Mouse (Mus musculus) macrophage (primary cell): ENCODE data around the gene Zfp37. TPM values are rescaled to one million over a fixed set of nuclear protein-coding genes. Genes with fewer than 3 reads are reported as not detected.
"Not testable (repeated sequence)": the region's sequence is repeated elsewhere in the genome, so short reads cannot be mapped to it uniquely, and the experiment has no call there.

ENCODE experiments used
- H3K27ac ChIP-seq: fragments of 350-480 bp; formaldehyde crosslinking; 2 replicates; pipeline ENCODE4 v1.9.0; 2021
- H3K36me3 ChIP-seq: fragments of 350-480 bp; formaldehyde crosslinking; 2 replicates; pipeline ENCODE4 v1.9.0; 2021; ENCODE audit errors: inconsistent target
- H3K4me3 ChIP-seq: fragments of 350-480 bp; formaldehyde crosslinking; 2 replicates; pipeline ENCODE4 v1.9.0; 2021; ENCODE audit errors: inconsistent target
- H3K79me2 ChIP-seq: fragments of 350-480 bp; formaldehyde crosslinking; 2 replicates; pipeline ENCODE4 v1.9.0; 2021; ENCODE audit errors: inconsistent target
- WGBS: methylation state at CpG from one replicate; pipeline ENCODE4 v1.1.7; 2026; ENCODE audit warnings: inconsistent platforms; ENCODE audit not compliant: missing documents; 5-methylcytosine and 5-hydroxymethylcytosine counted together
- polyA plus RNA-seq: library from polyadenylated mRNA; stranded (reverse); fragments of 250-400 nt; gene quantifications from 3 replicates; pipeline ENCODE4 v1.2.4, GENCODE M21; 2018; ENCODE audit warnings: inconsistent platforms
- total RNA-seq, 78 experiments: library from RNA; depleted of rRNA; stranded (reverse); fragments of 250-400 nt; gene quantifications; 1 replicate in 9 of 78; 2 replicates in 24 of 78; 3 replicates in 43 of 78; 4 replicates in 2 of 78; pipeline ENCODE4 v1.2.4; 2018; ENCODE audit warnings: inconsistent platforms in 56 of 78

The Zfp37 gene
- under 1 TPM in 6 of 26 experiments, not detected in 20; 0.22 to 0.85 (median 0.48) TPM for total RNA-seq (2018; cell fraction: chromatin; rRNA removed)
- total RNA-seq (2018; cell fraction: cytosol; rRNA removed), result under 1 TPM in 11 of 26 experiments, not detected in 15; 0.03 to 0.29 (median 0.06) TPM
- under 1 TPM in 9 of 26 experiments, not detected in 17; 0.18 to 0.69 (median 0.22) TPM for total RNA-seq (2018; cell fraction: nucleus; rRNA removed)
- 0.04 TPM in 1 of 3 replicates, not detected in the others for polyA plus RNA-seq

GRCm38 (mm10) chr4:62230769-62231168 lies at the start of gene Zfp37:
Zfp37 (minus strand) TSS chr4:62231047.
- WGBS, result 74% methylated on average over 13 of the region's 13 CpGs
- Histone ChIP-seq H3K4me3 (no peak within 1 kb of the TSS), H3K36me3 (no peaks in the 10 kb centered on the region), H3K79me2 (no peaks in the 10 kb centered on the region), H3K27ac (no peak within 1 kb of the TSS)

GRCm38 (mm10) chr4:62278081-62278480 lies 47.2 kb upstream of the Zfp37 start:
- no peaks in the 10 kb centered on the region for H3K79me2 ChIP-seq
- 95% methylated on average over 4 of the region's 4 CpGs for WGBS
- H3K27ac ChIP-seq, result no peak overlapping the region
- no peaks in the 10 kb centered on the region for H3K36me3 ChIP-seq
- H3K4me3 ChIP-seq, result no peak overlapping the region

- Histone ChIP-seq H3K36me3 (no peaks in the 10 kb centered on the region), H3K79me2 (no peaks in the 10 kb centered on the region), H3K4me3 (no peak overlapping the region), H3K27ac (no peak overlapping the region)
- WGBS, result 100% methylated on average over 1 of the region's 3 CpGs
Measured at GRCm38 (mm10) chr4:62277222-62277621, 46.4 kb upstream of the Zfp37 start.

- Histone ChIP-seq H3K27ac (no peak overlapping the region), H3K4me3 (no peak overlapping the region), H3K36me3 (no peaks in the 10 kb centered on the region), H3K79me2 (no peaks in the 10 kb centered on the region)
- 95% methylated on average over 9 of the region's 10 CpGs for WGBS
Measured at GRCm38 (mm10) chr4:62276642-62277041, 45.8 kb upstream of the Zfp37 start.

- H3K27ac ChIP-seq, result no peak overlapping the region
Measured at GRCm38 (mm10) chr4:62274841-62275536, 44.1 kb upstream of the Zfp37 start.

GRCm38 (mm10) chr4:62273916-62274315 lies 43.1 kb upstream of the Zfp37 start:
- 93% methylated on average over 10 of the region's 10 CpGs for WGBS
- Histone ChIP-seq H3K36me3 (no peaks in the 10 kb centered on the region), H3K27ac (no peak overlapping the region), H3K4me3 (no peak overlapping the region), H3K79me2 (no peaks in the 10 kb centered on the region)

More at GRCm38 (mm10) chr4:62274841-62275536, 44.1 kb upstream of the Zfp37 start:
- WGBS, result 65% methylated on average over 12 of the region's 12 CpGs
- H3K4me3 ChIP-seq, result no peak overlapping the region
- H3K79me2 ChIP-seq, result no peaks in the 10 kb centered on the region
- H3K36me3 ChIP-seq, result no peaks in the 10 kb centered on the region

- WGBS, result 89% methylated on average over 10 of the region's 10 CpGs
Measured at GRCm38 (mm10) chr4:62272696-62273095, 41.8 kb upstream of the Zfp37 start.

GRCm38 (mm10) chr4:62267101-62267500 lies 36.3 kb upstream of the Zfp37 start:
- WGBS, result 76% methylated on average over 10 of the region's 10 CpGs

More at GRCm38 (mm10) chr4:62272696-62273095, 41.8 kb upstream of the Zfp37 start:
- Histone ChIP-seq H3K79me2 (no peaks in the 10 kb centered on the region), H3K36me3 (no peaks in the 10 kb centered on the region), H3K27ac (no peak overlapping the region), H3K4me3 (no peak overlapping the region)

GRCm38 (mm10) chr4:62266016-62266415 lies 35.2 kb upstream of the Zfp37 start:
- not testable (repeated sequence) for H3K79me2 ChIP-seq, H3K4me3 ChIP-seq, H3K36me3 ChIP-seq
- peak overlapping the region; percentile 44 for H3K27ac ChIP-seq
- 61% methylated on average over 3 of the region's 7 CpGs for whole genome bisulfite sequencing

More at GRCm38 (mm10) chr4:62267101-62267500, 36.3 kb upstream of the Zfp37 start:
- H3K36me3 ChIP-seq, result no peaks in the 10 kb centered on the region
- H3K79me2 ChIP-seq, result no peaks in the 10 kb centered on the region
- H3K27ac ChIP-seq, result no peak overlapping the region
- no peak overlapping the region for H3K4me3 ChIP-seq

- Histone ChIP-seq H3K79me2 (no peaks in the 10 kb centered on the region), H3K36me3 (no peaks in the 10 kb centered on the region), H3K4me3 (no peak overlapping the region), H3K27ac (peak overlapping the region; percentile 44)
- 32% methylated on average over 10 of the region's 10 CpGs for WGBS
Measured at GRCm38 (mm10) chr4:62265154-62265836, 34.4 kb upstream of the Zfp37 start.

- Histone ChIP-seq H3K4me3 (no peak overlapping the region), H3K36me3 (no peaks in the 10 kb centered on the region), H3K27ac (no peak overlapping the region), H3K79me2 (no peaks in the 10 kb centered on the region)
- 62% methylated on average over 6 of the region's 7 CpGs for WGBS
Measured at GRCm38 (mm10) chr4:62263133-62263844, 32.4 kb upstream of the Zfp37 start.

- Histone ChIP-seq H3K79me2 (no peaks in the 10 kb centered on the region), H3K27ac (no peak within 1 kb of the TSS), H3K36me3 (no peaks in the 10 kb centered on the region), H3K4me3 (no peak within 1 kb of the TSS)
- 67% methylated on average over 2 of the region's 2 CpGs for WGBS
Measured at GRCm38 (mm10) chr4:62262276-62262675, 31.4 kb upstream of the Zfp37 start, which contains the start of gene Slc31a2. Slc31a2 (plus strand) TSS chr4:62262562.

GRCm38 (mm10) chr4:62256931-62257330 lies 26.1 kb upstream of the Zfp37 start:
- Histone ChIP-seq H3K36me3 (no peaks in the 10 kb centered on the region), H3K4me3 (no peak overlapping the region), H3K27ac (no peak overlapping the region), H3K79me2 (no peaks in the 10 kb centered on the region)
- WGBS, result 30% methylated on average over 8 of the region's 8 CpGs

GRCm38 (mm10) chr4:62254551-62254950 lies 23.7 kb upstream of the Zfp37 start:
- Histone ChIP-seq H3K36me3 (no peaks in the 10 kb centered on the region), H3K4me3 (no peak overlapping the region), H3K27ac (no peak overlapping the region), H3K79me2 (no peaks in the 10 kb centered on the region)
- WGBS, result 72% methylated on average over 8 of the region's 8 CpGs
